Mouse (Mus musculus) liver (tissue): ENCODE data around the gene Hcrt.
"Not testable (repeated sequence)": the region's sequence is repeated elsewhere in the genome, so short reads cannot be mapped to it uniquely, and the experiment has no call there.

ENCODE experiments used
- DNase-seq: peaks from one replicate; pipeline ENCODE4 v3.0.0-alpha.2; 2020; ENCODE audit warnings: mixed read lengths

The Hcrt gene

GRCm38 (mm10) chr11:100762831-100763230 lies at the start of gene Hcrt:
TSS of gene Hcrt (minus strand) at chr11:100762931.
- DNase-seq = no peak

GRCm38 (mm10) chr11:100811132-100811531 lies 48.4 kb upstream of the Hcrt start:
- no peak for DNase-seq

GRCm38 (mm10) chr11:100810516-100810915 lies 47.8 kb upstream of the Hcrt start:
- no peak for DNase-seq

- DNase-seq = no peak
Observed at GRCm38 (mm10) chr11:100806380-100807305, 43.9 kb upstream of the Hcrt start.

GRCm38 (mm10) chr11:100805535-100805934 lies 42.8 kb upstream of the Hcrt start:
- no peak for DNase-seq

GRCm38 (mm10) chr11:100804409-100804808 lies 41.7 kb upstream of the Hcrt start:
- no peak for DNase-seq

- no peak for DNase-seq
Observed at GRCm38 (mm10) chr11:100799426-100799825, 36.7 kb upstream of the Hcrt start.

GRCm38 (mm10) chr11:100796585-100796984 lies 33.9 kb upstream of the Hcrt start:
- no peak for DNase-seq

GRCm38 (mm10) chr11:100795386-100795785 lies 32.7 kb upstream of the Hcrt start:
- DNase-seq = no peak

GRCm38 (mm10) chr11:100791457-100792049 lies 28.8 kb upstream of the Hcrt start:
- no peak for DNase-seq

GRCm38 (mm10) chr11:100790644-100791043 lies 27.9 kb upstream of the Hcrt start:
- not testable (repeated sequence) for DNase-seq

GRCm38 (mm10) chr11:100789702-100790101 lies 27.0 kb upstream of the Hcrt start:
- DNase-seq = no peak

- no peak for DNase-seq
Observed at GRCm38 (mm10) chr11:100785774-100786173, 23.0 kb upstream of the Hcrt start.

GRCm38 (mm10) chr11:100784286-100784685 lies 21.6 kb upstream of the Hcrt start:
- DNase-seq = no peak

GRCm38 (mm10) chr11:100782568-100782967 lies 19.8 kb upstream of the Hcrt start:
- DNase-seq = no peak

- DNase-seq = no peak
Observed at GRCm38 (mm10) chr11:100781763-100782475, 19.2 kb upstream of the Hcrt start.

GRCm38 (mm10) chr11:100780247-100780646 lies 17.5 kb upstream of the Hcrt start:
- no peak for DNase-seq

- no peak for DNase-seq
Observed at GRCm38 (mm10) chr11:100778069-100778468, 15.3 kb upstream of the Hcrt start.

GRCm38 (mm10) chr11:100775921-100776320 lies 13.2 kb upstream of the Hcrt start:
- DNase-seq = no peak

GRCm38 (mm10) chr11:100774261-100774660 lies 11.5 kb upstream of the Hcrt start:
- no peak for DNase-seq

- DNase-seq = peak; percentile 79
Observed at GRCm38 (mm10) chr11:100770646-100771408, 8.1 kb upstream of the Hcrt start, which contains the start of gene Ghdc. TSS of gene Ghdc (minus strand) at chr11:100770957.

GRCm38 (mm10) chr11:100769980-100770379 lies 7.2 kb upstream of the Hcrt start:
- no peak for DNase-seq

- no peak for DNase-seq
Observed at GRCm38 (mm10) chr11:100767871-100768270, 5.1 kb upstream of the Hcrt start.
